Mouse (Mus musculus): ENCODE data around the gene Sox5. TPM values are rescaled to one million over a fixed set of nuclear protein-coding genes. Genes with fewer than 3 reads are reported as not detected.
A peak's percentile ranks its signal among the peaks of the same experiment; 100 is the strongest.
"Not testable (repeated sequence)": the region's sequence is repeated elsewhere in the genome, so short reads cannot be mapped to it uniquely, and the experiment has no call there.

Gene Sox5
- total RNA-seq, 2 experiments from 2014 or later = 39.5 to 48.8 TPM

GRCm38 (mm10) chr6:144298641-144299502 is 482.9 kb downstream of the Sox5 start:
- no peak for DNase-seq (ENCODE audit: low spot score in 2 of 2)

DNA sequence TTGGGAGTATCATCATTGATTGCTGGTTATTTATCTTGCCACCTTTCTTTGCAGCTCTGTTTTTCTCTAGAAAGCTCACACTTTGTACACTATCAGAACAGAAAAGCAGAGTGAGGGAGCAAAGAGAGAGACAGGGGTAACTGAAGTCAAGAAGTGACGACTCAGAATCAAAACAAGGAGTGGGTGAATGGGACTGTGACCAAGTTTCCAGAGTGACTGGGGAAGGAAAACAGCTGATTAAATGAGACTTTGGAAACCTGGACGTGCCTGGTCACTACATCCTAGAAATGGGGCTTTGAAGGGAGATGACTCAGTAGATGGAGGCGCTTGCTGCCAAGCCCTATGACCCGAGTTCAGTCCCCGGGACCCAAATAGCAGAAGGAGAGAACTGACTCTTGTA is 483.9 kb downstream of the Sox5 start:
- DNase-seq (ENCODE audit: low spot score in 2 of 2) = no peak

GRCm38 (mm10) chr6:144297131-144297530 is 484.6 kb downstream of the Sox5 start:
- DNase-seq (ENCODE audit: low spot score in 2 of 2) = no peak

DNA sequence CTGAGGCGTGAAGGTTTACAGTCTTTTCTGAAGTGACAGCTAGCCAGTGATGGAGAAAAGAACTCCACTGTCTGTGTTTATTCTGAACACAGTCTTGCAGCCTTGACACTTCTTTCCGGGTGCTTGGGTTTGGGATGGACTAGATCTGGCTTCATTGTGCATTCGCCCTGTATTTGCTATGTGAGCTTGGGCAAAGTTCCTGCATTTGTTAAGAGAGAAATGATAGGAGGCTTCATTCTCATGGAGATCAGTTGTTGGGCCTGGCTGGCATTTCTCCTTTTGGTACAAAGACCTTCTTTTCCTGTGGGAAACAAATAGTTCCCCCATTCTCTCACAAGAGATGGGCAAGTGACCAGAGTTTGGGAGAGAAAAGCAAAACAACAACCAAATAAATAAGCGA is 490.3 kb downstream of the Sox5 start:
- DNase-seq (ENCODE audit: low spot score in 2 of 2) = peak in 1 of 2 experiments; percentile 30

GRCm38 (mm10) chr6:144286122-144286521 is 495.7 kb downstream of the Sox5 start:
- DNase-seq (ENCODE audit: low spot score in 2 of 2) = peak in 1 of 2 experiments; percentile 33

DNA sequence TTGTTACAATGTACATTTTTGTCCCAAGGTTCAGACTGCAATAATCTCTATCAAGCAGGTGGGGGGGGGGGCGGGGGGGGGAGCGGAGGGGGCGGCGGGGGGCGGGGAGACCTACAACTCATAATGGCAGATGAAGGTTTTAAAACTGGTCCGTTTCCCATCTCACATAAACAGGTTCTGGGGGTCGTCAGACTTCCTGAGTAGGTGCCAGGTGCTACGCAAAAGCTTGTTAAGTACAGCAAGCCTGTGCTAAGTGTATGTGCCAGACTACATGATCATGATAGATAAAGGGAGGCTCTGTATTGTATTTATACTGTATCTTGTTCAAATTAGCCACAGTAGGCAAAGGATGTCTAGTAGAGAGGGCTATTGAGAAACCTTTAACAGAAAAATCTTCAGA is 498.6 kb downstream of the Sox5 start:
- no peak for DNase-seq (ENCODE audit: low spot score in 2 of 2)

GRCm38 (mm10) chr6:144282756-144283155 is 499.0 kb downstream of the Sox5 start:
- peak in 1 of 2 experiments; percentile 18 for DNase-seq (ENCODE audit: low spot score in 2 of 2)

GRCm38 (mm10) chr6:144281661-144282060 is 500.1 kb downstream of the Sox5 start:
- DNase-seq (ENCODE audit: low spot score in 2 of 2) = no peak

DNA sequence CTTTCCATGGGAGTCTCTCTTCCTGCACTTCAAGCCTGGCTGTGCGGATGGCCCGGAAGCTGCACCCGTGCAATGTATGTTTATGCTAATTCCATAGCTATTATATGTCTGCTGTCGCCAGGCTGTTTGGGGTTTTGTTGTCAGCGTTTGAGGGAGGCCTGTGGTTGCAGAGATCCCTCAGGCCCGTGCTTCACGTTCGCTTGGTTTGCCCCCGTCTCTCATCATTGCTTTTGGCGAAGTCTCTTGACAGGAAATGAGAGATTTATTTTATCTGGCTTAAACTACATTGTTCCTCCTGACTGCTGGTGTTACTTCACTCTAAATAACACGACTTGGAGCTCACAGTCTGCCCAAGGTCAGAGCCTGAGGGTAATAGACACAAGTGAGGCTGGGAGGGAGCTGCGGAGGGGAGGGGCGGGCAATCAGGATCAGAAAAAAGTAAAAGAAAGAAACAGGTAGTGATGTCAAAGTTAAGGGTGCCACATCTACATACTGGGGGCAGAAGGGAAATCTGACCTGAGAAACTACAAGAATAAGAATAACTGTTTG is 503.2 kb downstream of the Sox5 start:
- DNase-seq (ENCODE audit: low spot score in 2 of 2) = no peak

DNA sequence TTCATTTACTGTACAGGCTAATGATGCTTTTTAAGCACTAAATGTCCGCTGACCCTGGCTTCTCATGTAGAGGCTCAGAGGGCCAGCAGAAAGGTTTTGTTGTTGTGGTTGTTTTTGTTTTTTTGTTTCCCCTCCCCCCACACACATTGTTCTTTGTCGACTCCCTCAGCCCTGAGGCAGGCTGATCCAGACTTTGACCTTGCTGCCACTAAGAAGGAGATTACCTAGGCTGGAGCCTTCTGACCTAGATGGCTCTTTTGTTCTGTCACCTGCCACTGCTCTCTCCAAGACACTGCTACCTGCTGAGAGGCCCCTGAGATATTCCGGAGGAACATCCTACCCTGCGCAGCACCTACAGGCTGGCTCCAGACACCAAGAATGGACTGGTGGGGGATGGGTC is 508.4 kb downstream of the Sox5 start:
- DNase-seq (ENCODE audit: low spot score in 2 of 2) = not testable (repeated sequence)

DNA sequence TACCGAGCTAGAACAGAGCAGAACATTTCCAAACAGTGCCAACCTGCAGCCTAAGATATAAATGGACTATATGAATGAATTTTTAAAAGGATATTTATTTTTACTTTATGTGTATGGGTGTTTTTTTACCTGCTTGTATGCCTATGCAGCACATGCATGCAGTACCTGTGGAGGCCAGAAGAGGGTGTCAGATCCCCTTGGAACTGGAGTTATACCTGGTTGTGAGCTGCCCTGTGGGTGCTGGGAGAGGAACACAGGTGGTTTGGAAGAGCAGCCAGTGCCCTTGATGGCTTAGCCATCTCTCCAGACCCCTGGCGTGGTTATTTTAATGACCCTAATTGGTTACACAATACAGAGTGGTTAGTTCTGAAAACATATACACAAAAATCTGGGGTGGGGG is 510.5 kb downstream of the Sox5 start:
- no peak for DNase-seq (ENCODE audit: low spot score in 2 of 2)

- DNase-seq (ENCODE audit: low spot score in 2 of 2) = no peak
These were observed 511.5 kb downstream of the Sox5 start for GRCm38 (mm10) chr6:144270306-144270705.

DNA sequence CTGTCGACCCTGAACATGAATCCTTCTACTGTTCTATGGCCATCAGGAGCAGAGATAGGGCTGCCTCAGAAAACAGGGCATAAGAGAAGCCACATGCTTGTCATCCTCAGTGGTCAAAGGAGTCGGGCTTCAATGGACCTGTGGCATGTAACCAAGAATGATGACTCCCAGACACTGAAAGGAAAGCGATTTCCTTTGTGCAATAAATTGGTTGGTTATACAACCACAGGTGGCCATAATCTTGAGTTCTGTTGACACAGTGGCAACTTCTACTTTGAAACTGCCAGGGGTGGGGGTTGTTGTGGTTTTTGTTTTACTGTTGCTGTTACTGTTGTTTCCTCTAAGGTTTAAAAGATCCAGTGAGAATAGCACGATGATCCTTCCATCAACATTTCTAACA is 512.1 kb downstream of the Sox5 start:
- no peak for DNase-seq (ENCODE audit: low spot score in 2 of 2)

- DNase-seq (ENCODE audit: low spot score in 2 of 2) = no peak
These were observed 516.0 kb downstream of the Sox5 start for GRCm38 (mm10) chr6:144265752-144266151.

GRCm38 (mm10) chr6:144265004-144265403 is 516.8 kb downstream of the Sox5 start:
- no peak for DNase-seq (ENCODE audit: low spot score in 2 of 2)

DNA sequence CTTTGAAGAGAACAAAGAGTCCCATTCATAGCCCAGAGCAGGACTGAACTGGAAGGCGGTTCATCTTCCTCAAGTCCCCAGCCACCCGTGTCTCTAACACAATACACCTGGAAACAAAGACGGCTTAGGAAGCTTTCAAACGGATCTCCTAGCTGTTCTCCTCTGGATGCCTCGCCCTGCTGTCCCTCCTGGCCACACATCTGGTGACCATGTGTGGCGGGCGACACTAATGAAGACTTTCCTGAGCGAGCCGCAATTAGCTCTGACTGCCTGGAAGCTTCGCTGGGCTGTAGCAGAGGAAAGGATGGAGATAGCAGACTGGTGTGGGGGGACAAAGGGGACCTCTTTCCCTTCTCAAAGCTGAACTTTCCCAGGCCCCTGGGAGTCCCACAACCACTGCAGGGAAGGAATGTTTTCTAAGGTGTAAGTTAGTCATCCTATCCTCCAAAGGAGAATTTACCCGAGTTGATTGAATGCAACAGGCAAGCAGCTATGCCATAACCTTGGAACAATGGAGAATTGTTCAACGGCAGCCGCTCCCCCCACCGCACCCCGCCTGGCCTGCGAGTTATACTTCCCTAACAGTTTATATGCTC is 517.4 kb downstream of the Sox5 start:
- DNase-seq (ENCODE audit: low spot score in 2 of 2) = no peak

DNA sequence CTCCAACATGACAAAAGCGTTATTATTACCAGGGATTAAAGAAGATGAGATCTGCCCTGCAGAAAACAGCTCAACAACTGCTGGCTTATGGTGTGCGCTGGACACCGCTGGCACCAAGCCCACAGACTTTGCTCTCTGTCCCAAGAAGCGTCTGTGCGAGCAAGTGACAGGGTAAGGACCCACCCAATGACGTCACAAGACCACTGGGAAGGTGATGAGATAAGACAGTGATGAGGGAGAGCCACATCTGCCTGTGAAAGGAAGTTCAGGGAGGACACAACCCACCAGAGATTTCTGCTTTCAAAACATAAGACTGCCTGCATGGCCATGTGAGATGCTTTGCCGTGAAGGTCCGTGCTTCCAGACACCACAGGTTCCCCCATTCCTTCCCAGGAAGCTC is 525.3 kb downstream of the Sox5 start:
- DNase-seq (ENCODE audit: low spot score in 2 of 2) = no peak

DNA sequence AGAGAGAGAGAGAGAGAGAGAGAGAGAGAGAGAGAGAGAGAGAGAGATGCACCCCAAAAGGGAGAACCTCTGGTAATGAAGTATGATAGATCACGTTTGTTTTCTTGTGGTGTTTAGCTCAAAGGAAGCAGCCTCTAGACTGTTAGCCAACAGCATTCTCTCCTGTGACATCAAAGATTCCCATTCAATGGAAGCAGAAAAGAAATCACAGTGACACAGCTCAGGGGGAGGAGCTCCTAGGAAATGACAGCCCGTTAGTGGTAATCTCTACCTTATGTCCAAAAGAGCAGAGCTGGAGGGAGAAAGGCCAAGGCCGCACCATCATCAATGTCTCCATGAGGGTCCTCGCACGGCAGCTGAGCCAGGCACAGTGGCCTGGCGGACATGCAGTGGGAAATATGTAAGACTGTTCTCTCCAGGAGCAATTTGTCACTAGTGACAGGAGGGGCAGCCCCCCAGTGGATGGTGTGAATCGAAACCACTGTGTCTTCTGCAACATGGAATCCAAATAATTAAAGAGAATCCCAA is 529.5 kb downstream of the Sox5 start:
- peak in 1 of 2 experiments; percentile 8 for DNase-seq (ENCODE audit: low spot score in 2 of 2)

DNA sequence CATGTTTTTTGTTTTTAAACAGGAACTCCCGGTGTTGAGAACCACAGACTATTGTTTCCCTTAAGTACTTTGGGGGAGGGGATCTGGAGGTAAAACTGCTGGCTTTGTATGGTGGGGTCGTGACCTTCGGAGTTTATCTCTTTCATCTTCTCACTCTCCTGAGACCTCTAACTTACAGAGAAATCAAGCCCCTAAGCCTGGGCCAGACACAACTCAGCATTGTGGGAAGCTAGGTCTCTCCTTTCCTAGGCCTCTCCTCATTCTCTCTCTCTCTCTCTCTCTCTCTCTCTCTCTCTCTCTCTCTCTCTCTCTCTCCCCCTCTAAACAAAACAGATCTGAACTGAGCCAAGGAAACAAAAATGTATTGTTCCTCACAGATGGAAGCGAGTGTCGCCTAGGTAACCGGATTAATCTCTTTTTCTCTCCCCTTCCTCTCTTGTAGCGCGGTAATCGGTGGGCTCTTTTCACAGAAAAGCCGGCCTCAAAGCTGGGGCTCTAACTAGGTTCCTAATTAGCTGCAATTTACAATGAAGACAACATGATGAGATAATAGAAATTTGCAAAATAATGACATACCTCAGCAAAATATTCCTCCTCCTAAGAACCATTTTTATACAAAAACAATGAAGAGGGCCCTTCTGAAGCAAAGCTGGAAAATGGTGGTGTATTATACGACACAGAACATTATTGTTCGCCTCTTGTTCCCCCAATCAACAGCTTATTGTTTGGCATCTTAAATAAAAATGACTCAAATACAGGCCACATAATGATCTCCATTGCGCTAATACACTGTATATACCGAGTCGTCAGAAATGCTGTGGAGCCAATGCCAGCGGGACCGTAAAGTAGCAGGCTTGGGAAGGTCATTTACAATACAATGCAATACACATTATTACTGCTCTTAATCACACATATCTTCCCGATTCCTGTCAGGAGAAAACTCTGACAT is 530.3 kb downstream of the Sox5 start:
- peak in 1 of 2 experiments; percentile 58 for DNase-seq (ENCODE audit: low spot score in 2 of 2)

DNA sequence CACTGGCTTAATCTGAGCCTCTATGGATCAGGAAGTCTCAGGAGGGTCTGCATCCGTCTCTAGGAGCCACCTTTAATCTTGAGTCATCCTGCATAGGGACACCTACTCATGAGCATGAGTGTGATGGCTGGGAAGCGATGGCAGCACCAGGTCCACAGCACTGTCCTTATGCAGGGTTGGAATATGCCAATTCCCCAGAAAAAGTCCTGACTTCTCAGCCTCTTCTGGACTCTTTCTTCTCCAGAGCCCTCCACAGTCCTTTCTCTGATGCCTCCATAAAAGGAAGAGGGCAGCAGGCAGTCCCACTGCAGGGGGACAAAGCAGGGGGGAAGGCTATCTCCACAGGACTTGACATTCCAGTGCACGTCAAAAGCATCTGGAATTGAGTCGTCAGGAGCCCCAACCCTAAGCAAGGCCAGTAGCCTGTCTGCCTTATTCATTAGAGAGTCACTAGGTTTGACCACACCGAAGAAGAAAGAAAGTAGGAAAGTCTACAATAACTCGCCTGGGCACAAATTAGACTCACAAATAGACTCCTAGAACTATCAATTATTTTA is 531.1 kb downstream of the Sox5 start:
- DNase-seq (ENCODE audit: low spot score in 2 of 2) = no peak

DNA sequence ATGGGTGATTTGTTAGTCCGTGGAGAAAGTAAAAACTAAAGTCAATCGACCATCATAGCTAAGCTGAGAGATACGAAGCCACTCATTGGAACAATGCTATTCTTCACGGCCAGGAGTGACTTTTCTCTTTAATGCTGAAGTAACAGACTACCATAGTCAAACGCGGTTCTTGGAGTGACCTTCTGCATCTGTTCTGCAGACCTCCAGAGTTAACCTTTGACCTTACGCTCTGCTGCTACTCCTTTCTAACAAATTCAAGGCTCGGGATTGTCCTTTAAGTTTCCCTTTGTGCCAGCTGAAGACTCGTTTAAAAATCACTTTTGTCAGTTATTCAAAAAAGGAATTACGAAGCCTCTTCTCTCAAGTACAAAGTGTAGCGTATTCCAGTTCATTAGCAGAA is 545.2 kb downstream of the Sox5 start:
- DNase-seq (ENCODE audit: low spot score in 2 of 2) = no peak
